Mouse (Mus musculus): ENCODE data around the gene Ttc29.

The Ttc29 gene

GRCm38 (mm10) chr8:78213074-78213473 is at the start of gene Ttc29:
TSS of gene Ttc29 (plus strand) at chr8:78213297.
- DNase-seq (ENCODE audit: low read depth, low spot score) = peak; percentile 94

DNA sequence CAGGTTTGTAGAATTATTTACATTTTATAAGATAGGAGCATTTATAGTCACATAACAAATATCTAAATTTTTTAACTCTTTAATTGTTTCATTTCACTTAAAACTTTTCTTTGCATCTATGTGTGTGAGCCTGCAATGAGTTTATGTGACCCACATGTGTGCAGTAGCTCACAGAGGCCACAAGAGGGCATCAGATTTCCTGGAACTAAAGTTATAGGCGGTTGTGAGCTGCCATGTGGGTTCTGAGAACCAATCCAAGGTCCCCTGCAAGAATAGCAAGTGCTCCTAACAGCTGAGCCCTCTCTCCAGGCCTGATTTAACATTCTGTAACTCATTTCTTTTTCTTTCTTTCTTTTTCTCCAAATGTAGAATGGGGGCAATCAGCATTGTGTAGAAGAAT is 41.7 kb upstream of the Ttc29 start:
- no peak for DNase-seq (ENCODE audit: low read depth, low spot score)

- no peak for DNase-seq (ENCODE audit: low read depth, low spot score)
Observed at GRCm38 (mm10) chr8:78182654-78183053, 30.4 kb upstream of the Ttc29 start.

DNA sequence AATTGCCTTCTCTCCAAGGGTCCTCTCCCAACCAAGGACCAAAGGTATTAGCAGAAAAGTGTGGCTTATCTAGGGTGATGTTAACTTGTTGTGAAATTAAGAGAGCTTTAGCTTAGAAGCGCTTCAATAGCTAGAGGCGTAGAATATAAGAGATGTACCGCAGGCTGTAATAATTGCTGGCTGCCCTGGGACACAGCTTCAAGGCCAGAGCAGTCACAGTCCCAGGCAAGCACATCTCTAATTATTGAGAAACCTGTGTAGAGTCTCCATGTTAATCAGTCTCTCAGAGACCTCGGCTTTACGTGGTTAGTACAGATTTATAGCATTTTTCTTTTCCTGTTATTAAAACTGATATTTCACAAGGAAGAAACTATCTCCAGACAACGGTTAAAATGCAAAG is 29.7 kb upstream of the Ttc29 start:
- DNase-seq (ENCODE audit: low read depth, low spot score) = no peak

- no peak for DNase-seq (ENCODE audit: low read depth, low spot score)
Observed at GRCm38 (mm10) chr8:78187087-78187486, 26.0 kb upstream of the Ttc29 start.

DNA sequence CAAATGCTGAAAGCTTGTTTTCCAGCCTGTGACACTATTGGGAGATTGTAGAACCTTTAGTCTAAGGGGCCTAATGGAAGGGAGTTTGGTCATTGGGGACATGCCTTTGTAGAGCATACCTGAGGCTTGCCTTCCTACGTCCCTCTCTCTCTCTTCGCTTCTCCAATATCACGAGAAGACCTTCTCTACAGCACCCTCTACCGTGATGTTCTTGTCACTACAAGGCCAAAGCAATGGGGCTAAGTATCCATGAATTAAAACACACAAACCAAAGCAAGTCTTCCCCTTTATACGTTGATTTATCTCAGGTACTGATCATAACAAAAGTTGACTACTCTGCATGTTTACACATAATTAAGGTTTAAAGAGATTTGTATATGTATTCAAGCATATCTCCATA is 8.9 kb upstream of the Ttc29 start:
- DNase-seq (ENCODE audit: low read depth, low spot score) = peak; percentile 30

DNA sequence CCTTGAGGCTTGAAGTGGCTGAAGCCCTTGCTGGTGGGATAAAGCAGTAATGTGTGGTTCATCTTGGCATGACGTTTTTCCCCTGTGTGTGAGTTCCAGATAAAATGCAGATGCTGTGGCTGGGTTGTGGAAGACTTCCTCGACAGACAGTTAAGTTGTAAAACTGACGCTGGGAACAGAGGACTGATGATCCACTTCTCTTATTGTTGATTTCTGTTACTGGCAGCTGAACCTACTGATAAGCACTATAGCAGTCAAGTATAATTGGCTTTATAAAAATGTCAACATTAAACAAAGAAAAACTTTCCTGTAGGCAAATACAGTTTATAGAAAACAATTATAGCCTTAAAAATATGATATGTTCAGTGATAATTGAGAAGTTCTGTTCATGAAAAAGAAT is 2.7 kb upstream of the Ttc29 start:
- no peak for DNase-seq (ENCODE audit: low read depth, low spot score)

DNA sequence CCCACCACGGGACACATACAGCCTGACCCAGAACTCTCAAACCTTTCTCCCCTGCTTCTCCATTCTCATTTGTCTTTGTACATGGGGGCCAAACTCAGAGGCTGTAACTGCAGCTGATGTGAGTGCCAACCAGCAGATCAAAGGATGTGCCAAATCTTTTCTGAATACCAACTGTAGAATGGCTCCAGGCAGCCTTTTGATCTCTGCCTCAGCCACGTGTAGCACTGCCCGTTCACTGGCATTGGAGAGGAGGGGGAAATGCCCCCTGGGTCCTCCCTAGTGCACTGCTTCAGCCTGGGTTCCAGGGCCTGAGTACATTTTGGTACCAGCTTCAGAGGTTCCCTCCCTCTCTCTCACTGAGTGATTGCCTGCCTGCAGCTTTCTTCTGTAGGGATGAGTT is 1.5 kb downstream of the Ttc29 start:
- DNase-seq (ENCODE audit: low read depth, low spot score) = no peak

- no peak for DNase-seq (ENCODE audit: low read depth, low spot score)
Observed at GRCm38 (mm10) chr8:78226087-78226486, 13.0 kb downstream of the Ttc29 start.

- peak; percentile 16 for DNase-seq (ENCODE audit: low read depth, low spot score)
Observed at GRCm38 (mm10) chr8:78230721-78231120, 17.6 kb downstream of the Ttc29 start.

DNA sequence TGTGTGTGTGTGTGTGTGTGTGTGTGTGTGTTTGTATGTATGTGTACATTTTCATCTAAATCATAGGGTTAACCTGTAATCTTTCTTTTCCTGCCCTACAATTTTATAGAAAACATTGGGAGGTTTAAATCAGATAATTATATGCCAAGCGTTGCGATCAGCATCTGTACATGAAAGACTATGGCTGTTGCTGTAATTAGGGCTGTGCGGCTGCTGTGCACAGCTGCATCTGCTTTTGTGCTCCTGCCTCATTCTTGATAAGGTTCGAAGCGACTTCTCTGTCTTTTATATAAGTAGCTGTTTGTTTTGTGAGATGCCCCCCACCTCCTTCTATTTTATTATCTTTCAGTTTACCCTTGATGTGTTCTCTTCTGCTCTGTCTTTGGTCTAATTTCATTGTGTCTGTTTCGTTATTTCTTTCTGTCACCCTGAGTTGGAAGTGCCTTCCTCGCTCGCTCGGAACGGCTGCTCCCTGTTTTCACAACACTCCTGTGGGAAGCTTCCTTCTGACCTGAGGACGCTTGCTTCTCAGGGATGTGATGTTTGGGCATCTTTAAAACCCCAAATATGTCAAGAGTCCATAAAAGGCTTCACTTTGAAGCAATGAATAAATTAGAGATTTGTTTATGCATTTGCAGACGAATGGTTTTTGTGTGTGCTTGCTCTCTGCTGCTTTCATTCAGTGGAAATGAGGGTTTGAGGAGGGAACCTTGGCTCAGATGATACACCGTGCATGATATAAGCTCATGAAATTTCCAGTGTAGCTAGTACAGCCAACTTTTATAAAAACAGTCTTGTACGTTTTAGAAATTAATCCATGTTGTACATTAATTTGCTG is 20.0 kb downstream of the Ttc29 start:
- no peak for DNase-seq (ENCODE audit: low read depth, low spot score)

DNA sequence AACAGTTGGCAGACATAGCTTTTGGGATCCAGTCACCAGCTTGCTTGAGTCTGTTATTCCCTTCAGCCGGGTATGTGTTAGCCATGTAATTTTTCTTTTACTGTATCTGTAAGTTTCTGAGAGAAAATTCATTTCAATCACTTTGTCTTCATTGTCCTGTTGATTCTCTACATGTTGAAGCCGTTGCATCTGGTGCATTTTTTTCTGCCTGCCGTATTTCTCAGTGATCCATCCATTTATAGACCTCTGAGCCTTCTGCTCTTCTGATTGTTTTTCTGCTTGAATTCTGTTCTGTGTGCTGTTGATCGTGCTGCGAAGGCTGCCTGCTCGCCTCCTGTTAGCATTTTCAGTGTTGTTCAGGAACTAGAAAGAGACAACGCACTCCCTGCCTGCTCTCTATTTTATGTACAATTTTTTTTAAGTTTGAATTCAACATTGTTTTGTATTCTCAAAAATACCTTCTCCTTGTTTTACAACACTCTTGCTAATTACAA is 20.7 kb downstream of the Ttc29 start:
- DNase-seq (ENCODE audit: low read depth, low spot score) = no peak

- DNase-seq (ENCODE audit: low read depth, low spot score) = peak; percentile 12
Observed at GRCm38 (mm10) chr8:78237972-78238675, 25.0 kb downstream of the Ttc29 start.

GRCm38 (mm10) chr8:78251115-78251514 is 38.0 kb downstream of the Ttc29 start:
- DNase-seq (ENCODE audit: low read depth, low spot score) = no peak

DNA sequence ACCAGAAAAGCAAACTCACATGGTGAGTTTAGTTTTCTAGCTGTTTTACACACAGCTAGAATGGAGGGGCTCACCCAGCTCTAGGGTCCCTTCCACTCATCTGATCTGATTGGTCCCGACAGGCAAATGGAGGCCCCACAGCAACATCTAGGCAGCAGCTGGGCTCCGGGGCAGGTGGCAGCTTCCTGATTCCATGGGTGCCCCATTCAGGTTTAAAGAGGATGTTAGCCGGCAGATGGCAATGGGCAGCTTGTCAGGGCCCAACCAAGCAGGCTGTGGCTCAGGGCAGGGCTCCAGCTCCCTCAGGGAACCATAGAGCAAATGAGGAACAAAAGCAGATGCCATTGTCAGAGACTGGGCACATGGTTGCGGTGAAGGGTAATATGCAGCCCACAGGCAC is 41.3 kb downstream of the Ttc29 start:
- DNase-seq (ENCODE audit: low read depth, low spot score) = no peak

- DNase-seq (ENCODE audit: low read depth, low spot score) = no peak
Observed at GRCm38 (mm10) chr8:78255011-78255410, 41.9 kb downstream of the Ttc29 start.

GRCm38 (mm10) chr8:78265506-78265905 is 52.4 kb downstream of the Ttc29 start:
- DNase-seq (ENCODE audit: low read depth, low spot score) = no peak

DNA sequence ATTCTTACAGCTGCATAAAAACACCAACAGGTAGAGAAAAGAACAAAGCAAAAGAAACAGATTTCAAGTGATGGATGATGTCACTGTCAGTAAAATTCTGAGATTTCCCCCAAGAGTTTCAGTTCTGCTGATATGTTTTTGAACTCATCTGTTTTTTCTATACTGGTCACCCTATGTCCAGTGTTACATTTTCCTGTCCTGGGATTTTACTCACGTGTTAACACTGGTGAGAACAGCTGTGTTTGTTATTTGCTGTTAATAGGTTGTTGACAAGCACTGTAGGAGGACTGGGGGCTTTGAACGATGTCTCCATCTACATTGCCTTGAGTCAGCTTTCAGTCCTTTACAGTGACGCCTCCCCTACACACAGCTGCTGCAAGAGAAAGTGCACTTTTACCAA is 53.1 kb downstream of the Ttc29 start:
- DNase-seq (ENCODE audit: low read depth, low spot score) = no peak

GRCm38 (mm10) chr8:78267894-78268411 is 54.9 kb downstream of the Ttc29 start:
- peak; percentile 10 for DNase-seq (ENCODE audit: low read depth, low spot score)

- no peak for DNase-seq (ENCODE audit: low read depth, low spot score)
Observed at GRCm38 (mm10) chr8:78269281-78269680, 56.2 kb downstream of the Ttc29 start.

GRCm38 (mm10) chr8:78271391-78271790 is 58.3 kb downstream of the Ttc29 start:
- DNase-seq (ENCODE audit: low read depth, low spot score) = no peak

DNA sequence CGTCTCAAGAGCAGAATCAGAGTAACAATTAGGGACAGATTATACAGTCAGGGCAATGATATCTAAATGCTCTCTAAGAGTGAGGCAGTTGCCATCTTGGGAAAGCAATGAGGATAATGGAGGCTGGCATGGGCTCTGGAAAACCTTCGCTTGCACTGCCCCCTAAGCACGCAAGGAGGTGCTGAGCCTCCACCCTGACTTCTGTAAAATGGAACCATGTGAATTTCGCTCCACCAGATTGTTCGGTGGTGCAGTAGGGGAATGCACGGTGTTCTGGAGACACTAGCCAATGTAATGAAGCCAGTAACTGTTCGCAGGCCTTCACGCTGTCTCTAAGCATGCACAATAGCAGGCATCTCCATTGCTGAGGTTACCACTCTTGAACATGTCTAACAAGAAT is 63.0 kb downstream of the Ttc29 start:
- no peak for DNase-seq (ENCODE audit: low read depth, low spot score)

DNA sequence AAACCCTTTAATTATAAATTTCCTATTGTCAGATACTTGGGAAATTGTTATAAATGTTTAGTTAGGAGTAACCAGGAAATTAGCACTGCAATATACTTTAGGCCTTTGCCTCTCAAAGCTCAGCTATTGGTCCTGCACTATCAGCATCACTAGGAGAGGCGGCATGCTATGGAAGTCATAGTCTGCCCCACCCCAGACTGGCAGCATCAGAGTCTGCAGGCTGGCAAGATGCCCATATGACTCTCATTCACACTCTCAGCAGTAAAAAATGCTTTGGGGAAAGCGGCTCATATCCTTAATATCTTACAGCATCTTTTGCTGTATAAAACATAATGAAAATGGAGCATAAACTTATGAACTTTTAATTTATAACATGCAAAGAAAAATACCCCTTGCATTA is 64.3 kb downstream of the Ttc29 start:
- DNase-seq (ENCODE audit: low read depth, low spot score) = no peak
